Mouse (Mus musculus) hindbrain, embryonic 11.5 days (tissue): Measurements from ENCODE around the gene Tnk2. TPM values are rescaled to one million over a fixed set of nuclear protein-coding genes. Genes with fewer than 3 reads are reported as not detected.
A peak's percentile ranks its signal among the peaks of the same experiment; 100 is the strongest.

Experiments
- ATAC-seq: fragments of 200-750 bp; cut with Nextera tagmentation; 2 replicates; pipeline ENCODE4 v1.8.0; 2017; ENCODE audit warnings: mild to moderate bottlenecking, moderate TSS enrichment, moderate library complexity; ENCODE audit not compliant: low FRiP score
- DNase-seq: peaks from one replicate; pipeline ENCODE4 v3.0.0-alpha.2; 2015; ENCODE audit warnings: low spot score
- H3K27ac ChIP-seq: fragments of 300-500 bp; sonication (generic); 2 replicates; pipeline ENCODE4 v1.5.1; 2014; ENCODE audit warnings: mild to moderate bottlenecking, low read depth, low read length
- H3K27me3 ChIP-seq: fragments of 300-500 bp; sonication (generic); 2 replicates; pipeline ENCODE4 v1.6.1; 2014; ENCODE audit warnings: mild to moderate bottlenecking, low read length, moderate library complexity, mixed read lengths; ENCODE audit not compliant: control insufficient read depth, insufficient read depth
- H3K36me3 ChIP-seq: fragments of 300-500 bp; sonication (generic); 2 replicates; pipeline ENCODE4 v1.6.1; 2014; ENCODE audit warnings: mild to moderate bottlenecking, low read length, moderate library complexity, mixed read lengths; ENCODE audit not compliant: control insufficient read depth, insufficient read depth
- H3K4me1 ChIP-seq: fragments of 300-500 bp; sonication (generic); replicated peaks from 2 replicates; pipeline ENCODE4 v1.6.1; 2014; ENCODE audit warnings: low read length, mixed read lengths; ENCODE audit not compliant: control insufficient read depth, insufficient read depth
- H3K4me2 ChIP-seq: fragments of 300-500 bp; sonication (generic); replicated peaks from 2 replicates; pipeline ENCODE4 v1.6.1; 2014; ENCODE audit warnings: mild to moderate bottlenecking, low read depth, low read length
- H3K4me3 ChIP-seq: fragments of 300-500 bp; sonication (generic); 2 replicates; pipeline ENCODE4 v1.5.1; 2014; ENCODE audit warnings: low read depth, low read length
- H3K9ac ChIP-seq: fragments of 300-500 bp; sonication (generic); 2 replicates; pipeline ENCODE4 v1.6.1; 2014; ENCODE audit warnings: low read depth, low read length
- H3K9me3 ChIP-seq: fragments of 300-500 bp; sonication (generic); 2 replicates; pipeline ENCODE4 v1.6.1; 2016; ENCODE audit warnings: low read length; ENCODE audit not compliant: control insufficient read depth
- WGBS: fragments of 180-500 bp; shearing (Covaris S2); extraction: QIAGEN DNeasy Blood & Tissue Kit; methylation state at CpG from one replicate; pipeline ENCODE4 v1.1.7; 2014; 5-methylcytosine and 5-hydroxymethylcytosine counted together
- polyA plus RNA-seq: library from polyadenylated mRNA; unstranded; fragments of >200 nt; fragmentation: Nextera tagmentation; extraction: Ambion mirVana; gene quantifications from 2 replicates; pipeline ENCODE4 v1.2.1, GENCODE M21; 2014

Gene Tnk2
- polyA plus RNA-seq, 1 experiment from 2014 or later, result 7.0 TPM

DNA sequence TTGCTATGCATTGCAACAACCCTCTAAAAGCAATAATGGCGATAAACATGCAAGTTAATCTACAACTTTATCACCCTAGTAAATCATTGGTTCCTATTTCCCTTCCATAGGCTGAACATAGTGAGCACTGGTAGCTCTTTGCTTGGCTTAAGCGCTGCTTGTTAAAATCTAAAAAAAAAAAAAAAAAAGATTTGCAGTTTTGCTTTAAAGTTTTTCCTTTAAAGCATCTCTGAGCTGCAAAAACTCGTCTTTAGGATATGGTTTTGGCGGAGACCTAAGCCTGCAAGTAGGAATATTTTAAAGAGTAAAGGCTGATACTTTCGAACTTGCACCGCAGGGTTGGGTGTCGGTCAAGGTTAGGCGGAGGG, 35.3 kb upstream of the Tnk2 start:
- no peaks in the 10 kb centered on the region for H3K9me3 ChIP-seq
- H3K4me3 ChIP-seq, result peak overlapping the region; percentile 84
- DNase-seq (peak; percentile 13), ATAC-seq (no peak)
- no peak overlapping the region for H3K27ac ChIP-seq
- no peaks in the 10 kb centered on the region for H3K27me3 ChIP-seq
- no peaks in the 10 kb centered on the region for H3K4me1 ChIP-seq
- 10% methylated on average over 8 of the region's 8 CpGs for WGBS
- peak overlapping the region; percentile 21; the same call in 1 of the 2 replicates for H3K9ac ChIP-seq
- H3K4me2 ChIP-seq, result peak overlapping the region; percentile 72
- no peaks in the 10 kb centered on the region for H3K36me3 ChIP-seq

DNA sequence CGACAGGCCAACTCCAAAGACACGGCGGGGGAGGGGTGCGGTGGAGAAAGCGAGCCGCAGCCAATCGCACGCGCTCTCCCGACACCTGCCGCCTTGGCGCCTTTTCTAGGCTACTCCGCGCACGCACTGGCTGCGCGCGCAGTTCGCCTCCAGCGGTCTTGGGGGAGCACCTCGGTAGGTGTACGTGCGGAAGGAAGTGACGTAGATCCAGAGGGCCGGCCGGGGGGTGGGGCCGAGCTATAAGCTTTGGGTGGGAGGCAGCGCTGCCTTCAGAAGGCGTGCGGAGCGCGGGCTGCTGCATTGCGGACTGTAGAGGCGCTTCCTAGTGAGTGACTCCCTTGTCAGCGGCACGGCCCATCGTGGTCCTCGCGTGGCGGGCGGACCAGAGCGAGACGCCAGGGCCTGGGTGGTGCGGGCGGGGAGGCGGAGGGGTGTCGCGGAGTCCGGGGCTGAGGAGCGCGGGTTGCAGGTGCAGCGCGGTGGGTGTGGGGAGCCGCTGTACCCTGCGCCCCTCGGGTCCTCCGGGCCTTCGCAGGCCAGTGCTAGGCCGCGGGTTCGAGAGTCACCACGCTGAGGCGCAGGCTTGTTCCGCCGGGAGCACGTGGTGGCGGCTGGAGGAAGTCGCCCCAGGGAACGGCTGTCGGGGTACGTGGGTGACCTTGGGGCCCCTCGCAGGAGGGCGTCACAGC, 34.8 kb upstream of the Tnk2 start, which contains the start of gene Tfrc:
TSS of gene Tfrc (plus strand) at position 209 of the 689 bp plus-strand sequence.
- Histone ChIP-seq H3K9ac (peak within 1 kb of the TSS; percentile 86), H3K4me3 (peak within 1 kb of the TSS; percentile 84), H3K9me3 (no peaks in the 10 kb centered on the region), H3K27ac (peak within 1 kb of the TSS; percentile 90), H3K4me1 (no peaks in the 10 kb centered on the region), H3K36me3 (no peaks in the 10 kb centered on the region), H3K27me3 (no peaks in the 10 kb centered on the region), H3K4me2 (peak within 1 kb of the TSS; percentile 72)
- ATAC-seq (peak; percentile 98), DNase-seq (peak; percentile 99)
- under 1% methylated on average over 73 of the region's 73 CpGs for WGBS

DNA sequence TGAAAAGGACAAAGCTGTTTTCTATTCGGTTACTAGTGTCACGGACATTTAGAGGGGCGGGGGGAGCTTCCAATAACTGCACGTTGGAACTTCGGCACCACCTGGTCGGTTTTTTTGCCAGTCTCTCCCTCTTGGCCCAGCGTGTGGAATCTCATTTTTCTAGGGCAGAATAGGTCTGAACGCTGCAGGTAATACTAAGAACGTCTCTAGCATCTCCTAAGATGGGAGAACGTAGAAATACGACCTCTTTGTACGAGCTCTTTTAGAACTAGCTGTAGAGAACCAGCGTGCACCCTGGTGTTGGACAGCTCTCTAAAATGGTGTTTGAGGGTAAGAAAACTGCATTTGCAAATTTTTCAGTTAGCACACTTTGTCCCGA, 34.3 kb upstream of the Tnk2 start:
- Histone ChIP-seq H3K4me2 (peak overlapping the region; percentile 72), H3K9me3 (no peaks in the 10 kb centered on the region), H3K9ac (peak overlapping the region; percentile 86), H3K4me3 (peak overlapping the region; percentile 84), H3K27ac (peak overlapping the region; percentile 90), H3K27me3 (no peaks in the 10 kb centered on the region), H3K4me1 (no peaks in the 10 kb centered on the region), H3K36me3 (no peaks in the 10 kb centered on the region)
- whole genome bisulfite sequencing, result under 1% methylated on average over 14 of the region's 14 CpGs
- DNase-seq (no peak), ATAC-seq (no peak)

DNA sequence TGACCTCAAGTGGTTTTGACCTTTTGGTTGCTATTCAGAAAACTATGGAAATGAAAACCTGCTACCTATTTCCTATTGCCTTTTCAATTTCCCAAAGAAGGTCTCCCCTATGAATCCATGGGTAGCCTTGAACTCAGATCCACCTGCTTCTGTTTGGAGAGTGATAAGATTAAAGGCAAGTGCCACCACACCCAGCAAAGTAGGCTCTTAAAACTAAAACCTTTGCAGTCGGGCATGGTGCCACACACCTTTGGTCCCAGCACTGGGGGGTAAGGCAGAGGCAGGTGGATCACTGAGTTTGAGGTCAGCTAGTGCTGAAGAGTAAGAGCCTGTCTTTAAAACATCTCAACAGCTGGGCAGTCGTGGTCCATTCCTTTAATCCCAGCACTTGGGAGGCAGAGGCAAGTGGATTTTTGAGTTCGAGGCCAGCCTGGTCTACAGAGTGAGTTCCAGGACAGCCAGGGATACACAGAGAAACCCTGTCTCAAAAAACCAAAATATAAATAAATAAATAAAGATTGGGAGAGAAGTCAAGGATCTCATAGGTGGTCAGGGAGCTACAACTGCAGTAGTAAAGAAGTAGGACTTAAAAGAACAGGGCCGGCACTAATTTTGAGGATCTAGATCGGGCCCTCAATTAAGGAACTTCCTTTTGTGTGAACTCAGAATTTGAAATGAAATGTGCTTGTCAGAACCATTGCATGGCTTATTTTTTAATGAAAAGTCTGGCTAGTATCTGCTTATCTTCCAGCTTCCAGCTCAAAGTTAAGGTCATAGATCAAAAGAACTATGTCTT, 33.0 kb upstream of the Tnk2 start:
- Histone ChIP-seq H3K27ac (no peak overlapping the region), H3K9me3 (no peaks in the 10 kb centered on the region), H3K4me2 (no peak overlapping the region), H3K4me1 (no peaks in the 10 kb centered on the region), H3K4me3 (no peak overlapping the region), H3K9ac (no peak overlapping the region), H3K27me3 (no peaks in the 10 kb centered on the region), H3K36me3 (no peaks in the 10 kb centered on the region)
- no peak for ATAC-seq
- no peak for DNase-seq
- WGBS, result 75% methylated on average over 5 of the region's 5 CpGs

DNA sequence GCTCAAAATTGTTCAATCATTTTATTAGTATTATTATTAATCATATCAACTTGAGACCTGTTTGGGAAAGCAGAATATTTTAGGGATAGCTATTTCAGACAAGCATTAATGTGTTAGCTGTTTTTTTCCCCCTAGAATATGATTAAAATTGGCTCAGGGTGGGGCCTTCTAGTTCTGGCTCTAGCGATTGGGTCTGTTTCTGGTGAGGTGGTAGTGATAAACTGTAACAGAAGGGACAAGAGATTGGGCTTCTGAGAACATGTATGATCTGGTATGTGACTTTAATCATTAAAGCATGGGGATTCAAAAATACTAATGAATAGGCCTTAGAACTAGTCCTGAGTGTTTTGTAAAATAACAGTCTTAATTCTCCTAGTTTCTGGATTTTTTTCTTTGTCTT, 31.6 kb upstream of the Tnk2 start:
- ATAC-seq, result no peak
- no peak overlapping the region for H3K4me3 ChIP-seq
- H3K9me3 ChIP-seq, result no peaks in the 10 kb centered on the region
- H3K27me3 ChIP-seq, result no peaks in the 10 kb centered on the region
- H3K27ac ChIP-seq, result no peak overlapping the region
- no peak overlapping the region for H3K9ac ChIP-seq
- WGBS, result 86% methylated on average over 1 of the region's 1 CpGs
- DNase-seq, result no peak
- H3K4me1 ChIP-seq, result no peaks in the 10 kb centered on the region
- H3K4me2 ChIP-seq, result no peak overlapping the region
- no peaks in the 10 kb centered on the region for H3K36me3 ChIP-seq

DNA sequence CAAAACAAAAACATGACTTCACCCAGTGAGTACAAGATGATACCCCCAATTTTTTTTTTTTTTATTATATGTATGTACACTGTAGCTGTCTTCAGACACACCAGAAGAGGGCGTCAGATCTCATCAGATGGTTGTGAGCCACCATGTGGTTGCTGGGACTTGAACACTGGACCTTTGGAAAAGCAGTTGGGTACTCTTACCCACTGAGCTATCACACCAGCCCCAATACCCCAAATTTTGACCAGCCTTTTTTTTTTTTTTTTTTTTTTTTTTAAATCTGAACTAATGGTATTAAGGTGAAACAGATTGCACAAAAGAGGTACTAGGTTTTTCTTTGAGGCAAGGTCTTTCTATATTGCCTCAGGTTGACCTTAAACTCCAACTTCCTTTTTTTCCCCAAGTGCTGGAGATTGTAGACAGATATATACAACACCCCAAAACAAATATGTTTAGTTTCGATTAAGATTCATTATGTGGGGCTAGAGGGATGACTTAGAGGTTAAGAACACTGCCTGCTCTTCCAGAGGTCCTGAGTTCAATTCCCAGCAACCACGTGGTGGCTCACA, 30.3 kb upstream of the Tnk2 start:
- no peak for ATAC-seq
- Histone ChIP-seq H3K4me3 (no peak overlapping the region), H3K4me1 (no peaks in the 10 kb centered on the region), H3K9me3 (no peaks in the 10 kb centered on the region), H3K27ac (no peak overlapping the region), H3K27me3 (no peaks in the 10 kb centered on the region), H3K4me2 (no peak overlapping the region), H3K36me3 (no peaks in the 10 kb centered on the region), H3K9ac (no peak overlapping the region)
- 77% methylated on average over 3 of the region's 3 CpGs for WGBS
- DNase-seq, result no peak

DNA sequence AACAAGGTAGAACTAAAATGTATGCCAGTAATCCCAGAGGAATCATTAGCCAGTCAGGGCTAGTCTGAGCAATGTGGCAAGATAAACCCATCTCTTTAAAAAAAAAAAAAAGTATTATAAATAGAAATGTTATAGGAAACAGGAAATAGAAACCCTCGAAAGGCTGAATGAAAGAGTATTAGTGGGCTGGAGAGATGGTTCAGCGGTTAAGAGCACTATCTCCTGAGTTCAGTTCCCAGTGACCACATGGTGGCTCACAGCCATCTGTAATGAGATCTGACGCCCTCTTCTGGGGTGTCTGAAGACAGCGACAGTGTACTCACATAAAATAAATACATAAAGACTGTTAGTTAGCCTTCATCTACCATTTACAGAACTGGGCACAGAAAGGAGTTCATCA, 29.6 kb upstream of the Tnk2 start:
- Histone ChIP-seq H3K9me3 (no peaks in the 10 kb centered on the region), H3K27ac (no peak overlapping the region), H3K27me3 (no peaks in the 10 kb centered on the region), H3K4me1 (no peaks in the 10 kb centered on the region), H3K4me3 (no peak overlapping the region), H3K36me3 (no peaks in the 10 kb centered on the region), H3K4me2 (no peak overlapping the region), H3K9ac (no peak overlapping the region)
- DNase-seq, result no peak
- WGBS, result 68% methylated on average over 4 of the region's 4 CpGs
- no peak for ATAC-seq

DNA sequence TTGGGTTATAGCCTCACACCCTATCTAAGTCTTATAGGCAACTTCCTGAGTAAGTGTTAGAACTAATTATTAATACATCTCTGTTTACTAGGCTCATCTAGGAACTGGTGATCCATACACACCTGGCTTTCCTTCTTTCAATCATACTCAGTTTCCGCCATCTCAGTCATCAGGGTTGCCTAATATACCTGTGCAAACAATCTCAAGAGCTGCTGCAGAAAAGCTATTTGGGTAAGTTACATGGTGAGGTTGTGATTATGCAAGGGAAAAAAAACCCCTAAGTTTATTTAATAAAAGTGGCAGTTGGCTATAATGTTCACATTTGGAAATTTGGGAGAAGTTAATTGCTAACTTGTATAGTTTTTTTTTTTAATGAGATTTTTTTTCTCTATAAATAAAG, 24.7 kb upstream of the Tnk2 start:
- no peak overlapping the region for H3K4me2 ChIP-seq
- H3K27me3 ChIP-seq, result no peaks in the 10 kb centered on the region
- H3K4me1 ChIP-seq, result no peaks in the 10 kb centered on the region
- DNase-seq (no peak), ATAC-seq (no peak)
- no peak overlapping the region for H3K27ac ChIP-seq
- 0 out of 2 replicates have a peak, but pooled peaks cover 2% of the 10 kb centered on the region for H3K36me3 ChIP-seq
- no peak overlapping the region for H3K9ac ChIP-seq
- H3K9me3 ChIP-seq, result no peaks in the 10 kb centered on the region
- 95% methylated on average over 1 of the region's 1 CpGs for WGBS
- H3K4me3 ChIP-seq, result no peak overlapping the region
